Mouse (Mus musculus) lung, adult 18-20 months (tissue): Measurements from ENCODE around the gene Fbxl13.

Experiments used
- DNase-seq, 2 experiments: peaks; one replicate each; pipeline ENCODE4 v3.0.0; 2022; ENCODE audit warnings: mixed read lengths in 2 of 2

Gene Fbxl13

GRCm38 (mm10) chr5:21482446-21483222 lies 162.8 kb downstream of the Fbxl13 start:
- no peak for DNase-seq

- DNase-seq = no peak
Observed at GRCm38 (mm10) chr5:21481521-21481920, 163.9 kb downstream of the Fbxl13 start.

GRCm38 (mm10) chr5:21479746-21480145 lies 165.7 kb downstream of the Fbxl13 start:
- DNase-seq = no peak

GRCm38 (mm10) chr5:21478428-21478827 lies 167.0 kb downstream of the Fbxl13 start:
- DNase-seq = no peak

- DNase-seq = no peak
Observed at GRCm38 (mm10) chr5:21468100-21468499, 177.3 kb downstream of the Fbxl13 start.

- DNase-seq = no peak
Observed at GRCm38 (mm10) chr5:21467387-21467786, 178.0 kb downstream of the Fbxl13 start.

- peak; percentile 19 to 21 for DNase-seq
Observed at GRCm38 (mm10) chr5:21440833-21441530, 204.5 kb downstream of the Fbxl13 start.

GRCm38 (mm10) chr5:21439446-21440110 lies 205.9 kb downstream of the Fbxl13 start:
- DNase-seq = no peak

- DNase-seq = no peak
Observed at GRCm38 (mm10) chr5:21438428-21438827, 207.0 kb downstream of the Fbxl13 start.

- DNase-seq = no peak
Observed at GRCm38 (mm10) chr5:21436471-21436975, 208.9 kb downstream of the Fbxl13 start.

- no peak for DNase-seq
Observed at GRCm38 (mm10) chr5:21434148-21434929, 211.1 kb downstream of the Fbxl13 start.
